Mouse (Mus musculus) ES-Bruce4 (cell line): Measurements from ENCODE around the gene Mcmbp.

Source experiments
- CTCF ChIP-seq: IDR thresholded peaks from one replicate; pipeline ENCODE4 v1.8.1; 2011; ENCODE audit warnings: low read depth, low read length
- POLR2A ChIP-seq: IDR thresholded peaks from one replicate; pipeline ENCODE4 v1.8.1; 2011; ENCODE audit warnings: low read length; ENCODE audit not compliant: insufficient read depth

DNA sequence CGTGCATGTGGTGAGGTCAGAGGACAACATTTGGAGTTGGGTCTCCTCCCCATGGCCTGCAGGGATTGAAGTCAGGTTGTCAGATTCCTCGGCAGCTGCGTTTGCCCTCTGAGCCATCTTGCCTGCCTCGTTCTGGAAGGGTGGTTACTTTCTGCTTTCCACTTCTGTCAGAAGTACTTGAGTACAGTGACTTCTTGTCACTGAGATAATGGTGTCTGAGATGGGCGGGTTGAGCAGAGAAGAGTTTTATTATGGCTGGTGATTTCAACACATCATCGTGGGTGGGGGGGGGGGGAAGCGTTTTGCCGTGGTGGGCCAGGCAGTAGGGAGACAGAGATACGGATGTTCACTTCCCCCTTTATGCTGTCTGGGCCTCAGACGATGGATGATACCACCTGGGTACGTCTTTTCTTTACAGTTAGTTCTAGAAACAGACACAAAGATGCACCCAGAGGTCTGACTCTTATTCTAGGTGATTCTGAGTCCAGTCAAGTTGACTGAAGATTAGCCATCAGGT, 75.4 kb downstream of the Mcmbp start:
- TF ChIP-seq CTCF (no peak), POLR2A (no peak)
